Mouse (Mus musculus): ENCODE results near the gene Numb.

GRCm38 (mm10) chr12:83926061-83926460 is 4.3 kb upstream of the Numb start:
- no peak for TF ChIP-seq CTCF (IDR thresholded peaks at IDR 0.05; ENCODE audit: control insufficient read depth, insufficient read depth, insufficient read length)
- TF ChIP-seq MAX (IDR thresholded peaks at IDR 0.05) = no peak
- no peak for TF ChIP-seq CEBPB (IDR thresholded peaks at IDR 0.05; ENCODE audit: low read depth)
- TF ChIP-seq USF1 (IDR thresholded peaks at IDR 0.05; ENCODE audit: low read depth) = no peak
- no peak for TF ChIP-seq MYOD1 (IDR thresholded peaks at IDR 0.05; ENCODE audit: control insufficient read depth, insufficient read length, low read depth)
